Mouse (Mus musculus): ENCODE data around the gene Scml4.

DNA sequence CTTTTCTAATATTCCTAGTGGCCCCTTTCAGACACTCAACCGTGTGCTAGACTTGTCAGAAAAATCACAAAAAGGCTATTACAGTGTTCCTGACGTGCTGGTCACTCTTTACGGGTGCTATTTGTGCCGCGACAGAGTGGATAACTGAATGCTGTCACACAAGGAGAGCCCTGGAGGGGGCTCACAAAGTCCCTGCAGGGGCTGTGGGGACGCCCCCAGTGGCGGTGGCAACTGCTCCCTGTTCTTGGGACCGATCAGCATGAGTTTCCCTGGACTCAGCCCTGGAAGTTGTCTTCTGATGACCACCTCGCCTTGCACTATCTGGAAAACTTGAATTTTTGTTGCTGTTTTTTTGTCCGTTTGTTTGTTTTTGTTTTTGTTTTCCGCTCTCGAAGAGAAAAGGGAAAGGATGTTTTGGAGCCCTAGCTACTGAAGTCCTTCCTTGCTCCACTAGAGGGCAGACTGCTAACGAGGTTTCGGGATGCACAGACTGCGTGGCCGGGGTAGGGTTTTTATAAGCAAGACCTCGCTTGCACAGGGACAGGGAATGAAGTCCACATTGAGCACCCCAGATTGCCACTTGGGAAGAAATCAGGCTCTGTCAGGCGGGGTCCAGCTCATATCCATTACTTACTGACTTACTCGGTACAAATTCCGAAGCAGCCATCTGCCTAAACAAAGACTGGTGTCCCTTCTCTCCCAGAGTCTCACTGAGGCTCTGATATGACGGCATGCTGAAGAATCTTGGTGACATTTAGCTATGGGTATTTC, 97.9 kb downstream of the Scml4 start:
- peak; percentile 90 for TF ChIP-seq CTCF (IDR thresholded peaks at IDR 0.05)
- TF ChIP-seq EP300 (IDR thresholded peaks at IDR 0.05; ENCODE audit: insufficient read depth, low read depth, low read length): peak; percentile 61; the same call in 1 of the 2 replicates
- TF ChIP-seq POLR2A (IDR thresholded peaks at IDR 0.05; ENCODE audit: insufficient read depth, low read depth, low read length): no peak
